Mouse (Mus musculus): Measurements from ENCODE around the gene Sorcs3. TPM values are rescaled to one million over a fixed set of nuclear protein-coding genes. Genes with fewer than 3 reads are reported as not detected.

The Sorcs3 gene
- polyA plus RNA-seq, 1 experiment = 0.01 TPM

DNA sequence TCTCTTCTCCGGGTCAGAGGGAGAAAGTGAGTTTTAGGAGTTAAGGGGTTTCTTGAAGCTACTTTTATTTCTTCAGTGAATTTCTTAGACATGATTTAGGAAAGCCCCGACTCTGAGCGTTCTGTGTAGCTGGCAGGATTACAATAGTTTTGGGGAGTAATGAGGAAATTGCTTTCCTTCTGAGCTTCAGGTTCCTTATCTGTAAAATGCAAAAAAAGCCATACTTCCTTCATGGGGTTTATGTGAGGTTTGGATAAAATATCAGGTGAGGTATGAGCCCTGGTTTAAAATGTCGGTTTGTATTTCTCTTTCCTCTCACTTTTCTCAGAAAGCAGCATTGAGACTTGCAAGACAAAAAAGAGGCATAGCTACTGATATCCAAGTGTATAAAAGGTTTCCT lies 327.8 kb downstream of the Sorcs3 start:
- Histone ChIP-seq H3ac (ENCODE audit: control insufficient read depth, insufficient read length, low read depth) (no peak overlapping the region), H3K79me2 (ENCODE audit: control insufficient read depth, insufficient read depth) (no peaks in the 10 kb centered on the region), H3K27me3 (ENCODE audit: control insufficient read depth, insufficient read depth, insufficient read length) (no peaks in the 10 kb centered on the region), H3K4me3 (ENCODE audit: insufficient read depth, poor library complexity, severe bottlenecking) (no peak overlapping the region), H3K79me3 (ENCODE audit: low read depth) (no peaks in the 10 kb centered on the region), H3K36me3 (ENCODE audit: control insufficient read depth, insufficient read depth) (no peaks in the 10 kb centered on the region)
- TF ChIP-seq USF1 (IDR thresholded peaks at IDR 0.05; ENCODE audit: low read depth) = no peak

- Histone ChIP-seq H3K79me3 (ENCODE audit: low read depth) (no peaks in the 10 kb centered on the region), H3K27me3 (ENCODE audit: control insufficient read depth, insufficient read depth, insufficient read length) (no peaks in the 10 kb centered on the region), H3K79me2 (ENCODE audit: control insufficient read depth, insufficient read depth) (no peaks in the 10 kb centered on the region), H3K4me3 (ENCODE audit: insufficient read depth, poor library complexity, severe bottlenecking) (no peak overlapping the region), H3ac (ENCODE audit: control insufficient read depth, insufficient read length, low read depth) (no peak overlapping the region), H3K36me3 (ENCODE audit: control insufficient read depth, insufficient read depth) (no peaks in the 10 kb centered on the region)
- TF ChIP-seq MYOG (IDR thresholded peaks at IDR 0.05; ENCODE audit: control insufficient read depth, extremely low read depth, insufficient read length) (no peak), MYOD1 (IDR thresholded peaks at IDR 0.05; ENCODE audit: control insufficient read depth, insufficient read length, low read depth) (no peak), CTCF (IDR thresholded peaks at IDR 0.05; ENCODE audit: control insufficient read depth, insufficient read depth, insufficient read length) (no peak), FOSL1 (IDR thresholded peaks at IDR 0.05; ENCODE audit: insufficient read depth, low read length, poor library complexity, severe bottlenecking) (no peak), CEBPB (IDR thresholded peaks at IDR 0.05; ENCODE audit: low read depth) (no peak), USF1 (IDR thresholded peaks at IDR 0.05; ENCODE audit: low read depth) (no peak), MAX (IDR thresholded peaks at IDR 0.05) (no peak)
These were observed 338.5 kb downstream of the Sorcs3 start for GRCm38 (mm10) chr19:48544294-48544693.

- Histone ChIP-seq H3K79me2 (ENCODE audit: control insufficient read depth, insufficient read depth) (no peaks in the 10 kb centered on the region), H3K36me3 (ENCODE audit: control insufficient read depth, insufficient read depth) (no peaks in the 10 kb centered on the region), H3ac (ENCODE audit: control insufficient read depth, insufficient read length, low read depth) (no peak overlapping the region), H3K79me3 (ENCODE audit: low read depth) (no peaks in the 10 kb centered on the region), H3K27me3 (ENCODE audit: control insufficient read depth, insufficient read depth, insufficient read length) (no peaks in the 10 kb centered on the region), H3K4me3 (ENCODE audit: insufficient read depth, poor library complexity, severe bottlenecking) (no peak overlapping the region)
- TF ChIP-seq CEBPB (IDR thresholded peaks at IDR 0.05; ENCODE audit: low read depth) = no peak
- TF ChIP-seq FOSL1 (IDR thresholded peaks at IDR 0.05; ENCODE audit: insufficient read depth, low read length, poor library complexity, severe bottlenecking) = no peak
- TF ChIP-seq USF1 (IDR thresholded peaks at IDR 0.05; ENCODE audit: low read depth) = no peak
- no peak for TF ChIP-seq CTCF (IDR thresholded peaks at IDR 0.05; ENCODE audit: control insufficient read depth, insufficient read depth, insufficient read length)
- no peak for TF ChIP-seq MYOD1 (IDR thresholded peaks at IDR 0.05; ENCODE audit: control insufficient read depth, insufficient read length, low read depth)
- no peak for TF ChIP-seq MAX (IDR thresholded peaks at IDR 0.05)
- TF ChIP-seq MYOG (IDR thresholded peaks at IDR 0.05; ENCODE audit: control insufficient read depth, extremely low read depth, insufficient read length) = no peak
These were observed 339.8 kb downstream of the Sorcs3 start for GRCm38 (mm10) chr19:48545421-48546132.

DNA sequence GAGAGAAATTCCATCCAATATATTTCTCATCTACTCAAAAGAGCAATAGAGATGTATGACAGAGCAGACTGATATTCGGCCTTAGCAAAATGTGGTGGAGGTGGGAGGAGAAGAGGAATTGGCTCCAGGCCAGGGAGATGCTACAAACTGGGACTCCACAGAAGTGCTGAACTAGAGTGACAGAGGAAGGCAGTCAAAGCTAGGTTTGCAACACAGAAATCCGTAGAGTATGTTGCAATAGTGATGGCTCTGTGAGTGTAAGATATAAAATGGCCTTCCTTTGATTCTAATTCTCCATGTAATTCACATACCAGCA lies 340.3 kb downstream of the Sorcs3 start:
- Histone ChIP-seq H3K36me3 (ENCODE audit: control insufficient read depth, insufficient read depth) (no peaks in the 10 kb centered on the region), H3K79me3 (ENCODE audit: low read depth) (no peaks in the 10 kb centered on the region), H3K79me2 (ENCODE audit: control insufficient read depth, insufficient read depth) (no peaks in the 10 kb centered on the region), H3ac (ENCODE audit: control insufficient read depth, insufficient read length, low read depth) (no peak overlapping the region), H3K4me3 (ENCODE audit: insufficient read depth, poor library complexity, severe bottlenecking) (no peak overlapping the region), H3K27me3 (ENCODE audit: control insufficient read depth, insufficient read depth, insufficient read length) (no peaks in the 10 kb centered on the region)
- TF ChIP-seq FOSL1 (IDR thresholded peaks at IDR 0.05; ENCODE audit: insufficient read depth, low read length, poor library complexity, severe bottlenecking) (no peak), CTCF (IDR thresholded peaks at IDR 0.05; ENCODE audit: control insufficient read depth, insufficient read depth, insufficient read length) (no peak), CEBPB (IDR thresholded peaks at IDR 0.05; ENCODE audit: low read depth) (no peak), MAX (IDR thresholded peaks at IDR 0.05) (no peak), MYOD1 (IDR thresholded peaks at IDR 0.05; ENCODE audit: control insufficient read depth, insufficient read length, low read depth) (no peak), USF1 (IDR thresholded peaks at IDR 0.05; ENCODE audit: low read depth) (no peak), MYOG (IDR thresholded peaks at IDR 0.05; ENCODE audit: control insufficient read depth, extremely low read depth, insufficient read length) (no peak)

DNA sequence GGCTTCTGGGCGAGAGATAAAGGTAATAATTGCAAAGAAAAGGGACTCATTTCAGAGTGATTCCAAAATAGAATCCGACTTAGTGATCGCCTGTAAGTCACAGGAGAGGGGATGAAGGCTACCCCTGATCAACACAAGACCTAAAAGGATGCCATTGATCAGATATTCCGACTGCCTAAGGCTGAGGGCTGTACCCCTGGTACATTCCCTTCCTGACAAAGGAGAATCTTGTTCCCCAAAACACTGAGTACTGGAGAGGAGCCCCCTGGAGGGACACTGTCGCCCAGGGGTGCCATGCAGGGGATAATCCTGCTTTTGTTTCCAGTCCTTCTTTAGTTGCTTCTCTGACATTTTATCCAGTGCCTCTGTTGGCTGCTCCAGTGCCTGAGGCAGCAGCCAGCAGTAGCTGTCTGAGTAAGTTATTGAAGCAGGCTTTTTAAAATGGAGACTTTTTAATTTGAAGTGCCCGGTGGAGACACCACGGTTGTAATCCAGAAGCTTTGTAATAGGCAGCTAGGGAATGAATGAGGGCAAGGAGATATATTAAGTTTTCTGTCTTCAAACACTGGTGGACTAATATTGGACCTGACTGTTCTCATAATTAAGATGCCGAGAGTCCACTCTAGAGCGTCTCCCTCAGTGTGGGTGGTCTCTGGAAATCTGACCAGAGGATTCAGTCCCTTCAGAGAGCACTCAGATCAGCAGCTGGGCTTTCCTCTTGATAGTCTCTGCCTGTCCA lies 342.5 kb downstream of the Sorcs3 start:
- H3K27me3 ChIP-seq (ENCODE audit: control insufficient read depth, insufficient read depth, insufficient read length) = no peaks in the 10 kb centered on the region
- H3K4me3 ChIP-seq (ENCODE audit: insufficient read depth, poor library complexity, severe bottlenecking) = no peak overlapping the region
- no peaks in the 10 kb centered on the region for H3K79me2 ChIP-seq (ENCODE audit: control insufficient read depth, insufficient read depth)
- H3K79me3 ChIP-seq (ENCODE audit: low read depth) = no peaks in the 10 kb centered on the region
- no peak for TF ChIP-seq USF1 (IDR thresholded peaks at IDR 0.05; ENCODE audit: low read depth)
- TF ChIP-seq MYOG (IDR thresholded peaks at IDR 0.05; ENCODE audit: control insufficient read depth, extremely low read depth, insufficient read length) = no peak
- TF ChIP-seq FOSL1 (IDR thresholded peaks at IDR 0.05; ENCODE audit: insufficient read depth, low read length, poor library complexity, severe bottlenecking) = no peak
- TF ChIP-seq MYOD1 (IDR thresholded peaks at IDR 0.05; ENCODE audit: control insufficient read depth, insufficient read length, low read depth) = no peak
- no peak for TF ChIP-seq CEBPB (IDR thresholded peaks at IDR 0.05; ENCODE audit: low read depth)
- no peak for TF ChIP-seq CTCF (IDR thresholded peaks at IDR 0.05; ENCODE audit: control insufficient read depth, insufficient read depth, insufficient read length)
- no peak for TF ChIP-seq MAX (IDR thresholded peaks at IDR 0.05)
- no peaks in the 10 kb centered on the region for H3K36me3 ChIP-seq (ENCODE audit: control insufficient read depth, insufficient read depth)
- H3ac ChIP-seq (ENCODE audit: control insufficient read depth, insufficient read length, low read depth) = no peak overlapping the region
